Mouse (Mus musculus) forebrain, embryonic 14.5 days (tissue): ENCODE data around the gene Arhgef3. TPM values are rescaled to one million over a fixed set of nuclear protein-coding genes. Genes with fewer than 3 reads are reported as not detected.

ENCODE experiments used
- ATAC-seq: fragments of 200-750 bp; cut with Nextera tagmentation; 2 replicates; pipeline ENCODE4 v1.8.0; 2017; ENCODE audit warnings: mild to moderate bottlenecking, moderate library complexity
- DNase-seq: peaks from one replicate; pipeline ENCODE4 v3.0.0-alpha.2; 2015; ENCODE audit warnings: low spot score
- H3K27ac ChIP-seq: fragments of 300-500 bp; sonication (generic); 2 replicates; pipeline ENCODE4 v1.5.1; 2014; ENCODE audit warnings: low read depth, mild to moderate bottlenecking, control low read depth, low read length, moderate library complexity
- H3K27me3 ChIP-seq: fragments of 300-500 bp; sonication (generic); replicated peaks from 2 replicates; pipeline ENCODE4 v1.6.1; 2014; ENCODE audit warnings: low read length, control low read depth, mixed read lengths; ENCODE audit not compliant: control insufficient read depth, insufficient read depth
- H3K36me3 ChIP-seq: fragments of 300-500 bp; sonication (generic); 2 replicates; pipeline ENCODE4 v1.6.1; 2014; ENCODE audit warnings: low read length, control low read depth; ENCODE audit not compliant: control insufficient read depth, insufficient read depth
- H3K4me1 ChIP-seq: fragments of 300-500 bp; sonication (generic); 2 replicates; pipeline ENCODE4 v1.6.1; 2014; ENCODE audit warnings: antibody characterized with exemption, low read length, control low read depth; ENCODE audit not compliant: control insufficient read depth, insufficient read depth
- H3K4me2 ChIP-seq: fragments of 300-500 bp; sonication (generic); 2 replicates; pipeline ENCODE4 v1.6.1; 2014; ENCODE audit warnings: mild to moderate bottlenecking, control low read depth, low read length
- H3K4me3 ChIP-seq: fragments of 300-500 bp; sonication (generic); 2 replicates; pipeline ENCODE4 v1.5.1; 2014; ENCODE audit warnings: low read depth, low read length, control low read depth
- H3K9ac ChIP-seq: fragments of 300-500 bp; sonication (generic); 2 replicates; pipeline ENCODE4 v1.6.1; 2014; ENCODE audit warnings: mild to moderate bottlenecking, low read length, control low read depth, moderate library complexity
- H3K9me3 ChIP-seq: fragments of 300-500 bp; sonication (generic); replicated peaks from 2 replicates; pipeline ENCODE4 v1.6.1; 2016; ENCODE audit warnings: low read length, control low read depth, mixed read lengths; ENCODE audit not compliant: control insufficient read depth
- WGBS: fragments of 180-500 bp; shearing (Covaris S2); extraction: QIAGEN DNeasy Blood & Tissue Kit; methylation state at CpG from one replicate; pipeline ENCODE4 v1.1.7; 2014; 5-methylcytosine and 5-hydroxymethylcytosine counted together
- polyA plus RNA-seq: library from polyadenylated mRNA; unstranded; fragments of >200 nt; fragmentation: Nextera tagmentation; extraction: Ambion mirVana; gene quantifications from 2 replicates; pipeline ENCODE4 v1.2.1, GENCODE M21; 2014

Arhgef3 gene
- polyA plus RNA-seq, 1 experiment from 2014 or later = 3.0 TPM

- H3K27me3 ChIP-seq = no peaks in the 10 kb centered on the region
- H3K36me3 ChIP-seq = no peaks in the 10 kb centered on the region
- no peak overlapping the region for H3K4me2 ChIP-seq
- H3K27ac ChIP-seq = no peak overlapping the region
- 90% methylated on average over 12 of the region's 12 CpGs for WGBS
- no peaks in the 10 kb centered on the region for H3K4me1 ChIP-seq
- H3K9ac ChIP-seq = no peak overlapping the region
- no peaks in the 10 kb centered on the region for H3K9me3 ChIP-seq
- no peak for ATAC-seq
- no peak overlapping the region for H3K4me3 ChIP-seq
- no peak for DNase-seq
Measured at GRCm38 (mm10) chr14:27379404-27379803, 264.7 kb downstream of the Arhgef3 start.

- Histone ChIP-seq H3K9ac (no peak overlapping the region), H3K4me1 (no peaks in the 10 kb centered on the region), H3K4me3 (no peak overlapping the region), H3K27me3 (no peaks in the 10 kb centered on the region), H3K9me3 (no peaks in the 10 kb centered on the region), H3K36me3 (no peaks in the 10 kb centered on the region), H3K27ac (no peak overlapping the region), H3K4me2 (no peak overlapping the region)
- ATAC-seq = no peak
- DNase-seq = no peak
- WGBS = 89% methylated on average over 7 of the region's 7 CpGs
Measured at GRCm38 (mm10) chr14:27381459-27381858, 266.8 kb downstream of the Arhgef3 start.

- WGBS = 90% methylated on average over 5 of the region's 5 CpGs
- H3K4me1 ChIP-seq = no peaks in the 10 kb centered on the region
- H3K4me3 ChIP-seq = no peak overlapping the region
- H3K36me3 ChIP-seq = no peaks in the 10 kb centered on the region
- DNase-seq = no peak
- no peaks in the 10 kb centered on the region for H3K27me3 ChIP-seq
- no peaks in the 10 kb centered on the region for H3K9me3 ChIP-seq
- ATAC-seq = no peak
- no peak overlapping the region for H3K27ac ChIP-seq
- no peak overlapping the region for H3K4me2 ChIP-seq
- no peak overlapping the region for H3K9ac ChIP-seq
Measured at GRCm38 (mm10) chr14:27383321-27383830, 268.7 kb downstream of the Arhgef3 start.

DNA sequence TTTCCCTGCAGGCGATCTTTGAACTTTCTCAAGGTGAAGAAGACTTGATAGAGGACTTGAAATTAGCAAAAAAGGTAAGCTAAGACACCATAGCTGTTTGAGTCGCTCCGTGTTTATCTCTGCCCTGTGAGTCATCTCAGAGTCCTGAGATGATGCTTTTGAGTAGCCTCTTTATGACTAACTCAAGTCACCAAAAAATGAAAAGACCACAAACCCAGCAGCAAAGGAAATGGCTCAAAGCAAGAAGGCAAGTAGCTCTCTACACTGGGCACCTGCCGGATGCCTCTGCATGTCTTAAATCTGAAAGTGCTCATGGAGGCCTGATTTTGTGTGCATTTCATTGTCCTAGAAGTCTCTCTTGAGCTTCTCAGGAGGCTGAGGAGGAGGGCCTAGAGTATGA is 269.4 kb downstream of the Arhgef3 start:
- no peaks in the 10 kb centered on the region for H3K36me3 ChIP-seq
- ATAC-seq (no peak), DNase-seq (no peak)
- no peaks in the 10 kb centered on the region for H3K27me3 ChIP-seq
- no peak overlapping the region for H3K9ac ChIP-seq
- 93% methylated on average over 4 of the region's 4 CpGs for WGBS
- no peak overlapping the region for H3K4me3 ChIP-seq
- no peak overlapping the region for H3K4me2 ChIP-seq
- H3K4me1 ChIP-seq = no peaks in the 10 kb centered on the region
- no peak overlapping the region for H3K27ac ChIP-seq
- H3K9me3 ChIP-seq = no peaks in the 10 kb centered on the region

- Histone ChIP-seq H3K27ac (no peak overlapping the region), H3K36me3 (no peaks in the 10 kb centered on the region), H3K9me3 (no peaks in the 10 kb centered on the region), H3K4me1 (no peaks in the 10 kb centered on the region), H3K4me2 (no peak overlapping the region), H3K9ac (no peak overlapping the region), H3K4me3 (no peak overlapping the region), H3K27me3 (no peaks in the 10 kb centered on the region)
- ATAC-seq (no peak), DNase-seq (no peak)
Measured at GRCm38 (mm10) chr14:27388616-27389015, 273.9 kb downstream of the Arhgef3 start.

- Histone ChIP-seq H3K4me3 (no peak overlapping the region), H3K27me3 (no peaks in the 10 kb centered on the region), H3K4me1 (no peaks in the 10 kb centered on the region), H3K9ac (no peak overlapping the region), H3K36me3 (no peaks in the 10 kb centered on the region), H3K9me3 (no peaks in the 10 kb centered on the region), H3K4me2 (no peak overlapping the region), H3K27ac (no peak overlapping the region)
- DNase-seq (no peak), ATAC-seq (no peak)
- 76% methylated on average over 2 of the region's 2 CpGs for WGBS
Measured at GRCm38 (mm10) chr14:27389722-27390121, 275.0 kb downstream of the Arhgef3 start.

- Histone ChIP-seq H3K27me3 (no peaks in the 10 kb centered on the region), H3K4me3 (no peak overlapping the region), H3K36me3 (no peaks in the 10 kb centered on the region), H3K4me2 (no peak overlapping the region), H3K27ac (no peak overlapping the region), H3K9ac (no peak overlapping the region), H3K4me1 (no peaks in the 10 kb centered on the region), H3K9me3 (no peaks in the 10 kb centered on the region)
- no peak for ATAC-seq
- 32% methylated on average over 7 of the region's 7 CpGs for WGBS
- DNase-seq = no peak
Measured at GRCm38 (mm10) chr14:27390663-27391062, 276.0 kb downstream of the Arhgef3 start.

GRCm38 (mm10) chr14:27391776-27392308 is 277.1 kb downstream of the Arhgef3 start:
- no peaks in the 10 kb centered on the region for H3K9me3 ChIP-seq
- no peaks in the 10 kb centered on the region for H3K36me3 ChIP-seq
- H3K27ac ChIP-seq = no peak overlapping the region
- H3K27me3 ChIP-seq = no peaks in the 10 kb centered on the region
- H3K4me3 ChIP-seq = no peak overlapping the region
- H3K4me2 ChIP-seq = no peak overlapping the region
- ATAC-seq = no peak
- H3K4me1 ChIP-seq = no peaks in the 10 kb centered on the region
- H3K9ac ChIP-seq = no peak overlapping the region
- WGBS = 76% methylated on average over 9 of the region's 9 CpGs
- no peak for DNase-seq

DNA sequence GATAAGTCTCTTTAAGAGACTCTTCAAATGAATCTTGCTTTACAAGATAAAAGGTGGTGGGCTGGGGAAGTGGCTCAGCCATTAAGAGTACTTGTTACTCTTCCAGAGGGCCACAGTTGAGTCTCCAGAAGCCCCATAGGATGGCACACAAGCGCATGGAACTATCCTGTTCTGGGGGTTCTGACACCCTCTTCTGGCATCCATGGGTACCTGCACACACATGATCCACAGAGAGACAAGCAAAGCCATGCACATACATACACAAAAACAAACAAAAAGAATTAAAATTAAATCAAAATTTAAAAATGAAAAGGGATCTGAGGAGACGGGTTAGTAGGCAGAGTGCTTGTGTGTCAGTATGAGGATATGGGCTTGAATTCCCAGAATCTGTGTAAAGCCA is 278.0 kb downstream of the Arhgef3 start:
- DNase-seq = no peak

More for the DNA sequence above, 278.0 kb downstream of the Arhgef3 start:
- 90% methylated on average over 2 of the region's 2 CpGs for WGBS
- H3K4me2 ChIP-seq = no peak overlapping the region
- H3K36me3 ChIP-seq = no peaks in the 10 kb centered on the region
- no peak for ATAC-seq
- H3K27me3 ChIP-seq = no peaks in the 10 kb centered on the region
- no peak overlapping the region for H3K9ac ChIP-seq
- no peak overlapping the region for H3K27ac ChIP-seq
- no peak overlapping the region for H3K4me3 ChIP-seq
- no peaks in the 10 kb centered on the region for H3K4me1 ChIP-seq
- no peaks in the 10 kb centered on the region for H3K9me3 ChIP-seq
